Mouse (Mus musculus) T-helper 17 cell (primary cell): ENCODE measurements at regions not wholly inside any gene's neighbourhood (a gene's known extent, or its start where the extent isn't known, plus 50 kb on each side); places are given as distances from the start of the nearest gene placed in this dataset.
"Not testable (repeated sequence)": the region's sequence is repeated elsewhere in the genome, so short reads cannot be mapped to it uniquely, and the experiment has no call there.

Source experiments
- in situ Hi-C, 2 experiments: fragments of 300-600 bp; cut with MboI, MseI; formaldehyde crosslinking; loops; 1 replicate in 1 of 2; 2 replicates in 1 of 2; pipeline ENCODE4 v1.15.1; 2025; ENCODE audit warnings: high pct_unique_total_duplicates in 2 of 2

DNA sequence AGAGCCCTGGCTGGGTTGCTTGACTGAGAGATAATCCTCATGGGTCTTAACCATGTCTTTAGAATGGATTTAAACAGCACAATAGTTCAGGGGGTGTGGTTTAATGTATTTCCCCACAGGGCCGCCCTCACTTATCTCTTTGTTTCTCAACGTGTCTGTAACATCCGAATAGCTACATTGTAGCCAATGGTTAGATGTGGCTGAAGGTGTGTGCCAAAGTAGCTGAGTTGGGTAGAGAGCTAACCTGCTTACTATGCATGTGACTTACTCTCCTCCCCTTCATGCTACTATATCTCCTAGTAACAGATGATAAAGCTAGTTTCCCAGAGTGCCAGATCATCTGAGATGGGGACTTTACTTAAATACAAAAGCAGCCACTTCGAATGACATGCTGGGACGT lies 213.2 kb upstream of the Prok2 start:
- in situ Hi-C loops, result no loop called here

DNA sequence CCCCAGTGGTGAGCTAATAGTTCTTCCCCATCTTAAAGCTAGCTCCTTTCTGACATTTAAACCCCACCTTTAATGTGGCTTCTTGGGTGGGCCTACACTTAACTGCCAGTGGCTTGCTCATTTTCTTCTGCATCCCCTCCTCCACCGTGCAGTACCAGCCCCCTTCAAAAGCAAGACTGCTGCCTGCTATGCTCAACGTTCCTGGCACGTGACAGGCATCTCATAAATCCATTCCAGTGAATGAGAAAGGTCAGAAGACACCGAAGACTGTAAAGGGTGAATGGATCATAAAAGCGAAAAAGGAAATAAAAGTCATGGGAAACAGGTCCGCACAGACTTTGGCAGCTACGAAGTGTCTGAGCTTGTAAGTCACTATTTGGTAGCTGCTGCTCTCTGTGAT lies 212.8 kb upstream of the Prok2 start:
- in situ Hi-C loops, result no loop called here

DNA sequence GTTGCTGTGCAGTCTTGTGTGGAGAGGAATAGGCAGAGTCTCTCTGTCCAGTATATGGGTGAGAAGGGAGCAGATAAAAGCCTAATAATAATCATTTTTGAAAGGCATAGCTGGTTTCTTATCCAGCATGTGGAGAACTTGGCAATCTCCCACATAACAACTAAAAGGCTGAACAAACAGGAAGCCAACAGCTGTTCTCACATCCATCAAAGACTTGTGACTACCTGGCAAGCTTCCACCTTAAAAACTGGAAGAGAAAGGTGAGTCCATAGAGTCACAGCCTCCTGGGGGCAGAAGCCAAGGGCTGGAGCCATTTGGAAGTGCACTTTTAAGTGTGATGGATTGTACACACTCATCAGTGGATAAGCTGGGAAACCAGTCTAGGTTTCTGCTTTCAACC lies 210.5 kb upstream of the Prok2 start:
- in situ Hi-C loops, result no loop called here

DNA sequence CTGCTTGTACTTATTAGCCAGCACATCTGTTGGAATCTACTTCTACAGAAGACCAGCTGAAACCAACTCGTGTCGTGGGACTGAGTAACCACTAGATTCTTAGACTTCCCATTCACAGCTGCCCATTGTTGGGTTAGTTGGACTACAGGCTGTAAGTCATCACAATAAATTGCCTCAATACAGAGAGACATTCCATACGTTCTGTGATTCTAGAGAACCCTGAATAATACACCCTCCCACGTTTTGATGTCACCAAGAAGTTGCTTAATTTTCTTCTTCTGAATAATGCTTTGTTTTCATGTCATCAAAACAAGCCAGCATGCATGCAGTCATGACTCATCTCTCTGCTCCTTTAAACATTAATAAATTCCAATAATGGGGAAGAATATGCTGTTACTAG lies 209.2 kb upstream of the Prok2 start:
- in situ Hi-C loops, result no loop called here

DNA sequence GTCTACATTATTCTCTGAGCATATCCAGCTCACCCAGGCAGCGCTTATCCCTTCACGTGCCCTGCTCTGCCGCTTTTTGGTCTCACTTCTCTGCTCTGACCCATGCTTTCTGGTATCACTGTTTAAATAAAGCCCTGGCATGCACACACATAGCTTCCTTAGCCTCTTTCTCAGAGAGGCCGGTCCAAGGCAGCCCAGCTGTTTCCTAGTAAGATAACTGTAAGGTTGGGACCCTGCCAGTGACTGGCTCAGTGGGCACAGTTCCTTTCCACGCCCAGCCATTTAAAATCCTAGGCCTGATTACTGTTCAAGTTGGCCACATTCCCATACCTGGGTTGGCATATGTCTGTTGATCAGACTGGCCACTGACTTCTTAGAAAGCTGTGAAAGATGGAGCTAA lies 208.2 kb upstream of the Prok2 start:
- in situ Hi-C loops, result no loop called here

DNA sequence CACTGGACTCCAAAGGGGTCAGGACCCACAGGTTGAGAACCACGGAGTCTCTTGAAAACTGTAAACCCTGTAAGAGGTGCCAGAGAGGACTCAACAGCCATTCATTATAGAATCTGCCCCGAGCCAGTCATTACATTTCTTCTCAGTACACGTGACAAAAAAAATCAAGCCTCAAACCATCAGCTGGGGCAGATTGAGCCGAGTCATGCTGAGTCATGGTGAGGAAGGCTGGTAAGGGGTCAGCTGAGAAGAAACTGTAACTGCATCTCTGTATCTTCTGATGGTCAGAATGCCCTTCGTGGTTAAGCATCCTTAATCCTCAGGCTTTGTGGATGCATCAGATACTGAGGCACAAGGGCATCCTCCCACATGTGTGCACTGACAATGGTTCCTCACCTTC lies 207.2 kb upstream of the Prok2 start:
- in situ Hi-C loops, result no loop called here

DNA sequence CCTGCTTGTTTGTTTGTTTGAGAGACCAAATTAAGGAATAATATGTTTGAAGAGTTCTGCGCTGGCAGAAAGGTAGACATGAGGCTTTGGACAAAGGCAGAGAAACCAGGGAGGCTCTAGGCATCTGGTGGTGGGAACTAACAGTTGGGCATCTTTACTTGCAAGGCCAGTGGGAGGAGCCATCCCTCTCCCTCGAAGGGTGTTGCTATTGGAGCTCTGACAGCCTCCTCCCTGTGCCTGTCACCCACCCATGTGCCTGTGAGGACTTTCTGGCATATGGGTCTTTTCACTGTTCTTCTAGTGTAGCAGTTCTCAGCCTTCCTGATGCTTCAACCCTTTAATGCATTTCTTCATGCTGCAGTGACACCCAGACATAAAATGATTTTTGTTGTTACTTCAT lies 206.7 kb upstream of the Prok2 start:
- in situ Hi-C loops, result no loop called here

DNA sequence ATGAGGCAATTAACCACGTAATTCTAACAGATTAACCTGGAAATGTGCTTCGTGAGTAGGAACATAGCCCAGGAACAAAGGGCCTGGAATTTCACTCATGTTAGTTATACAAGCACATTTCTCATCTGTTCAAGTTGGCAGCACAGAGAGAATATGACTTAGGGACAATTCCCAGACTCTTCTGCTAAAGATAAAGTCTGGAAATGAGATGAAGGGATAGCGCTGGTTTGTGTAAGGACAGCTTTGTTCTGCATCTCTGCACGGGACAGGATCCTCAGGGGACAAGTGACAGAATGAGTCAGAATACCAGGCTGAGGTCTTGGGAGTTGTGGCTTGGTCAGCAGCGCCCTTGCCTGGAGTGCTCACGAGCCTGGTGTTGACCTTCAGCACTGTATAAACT lies 206.2 kb upstream of the Prok2 start:
- in situ Hi-C loops, result no loop called here

DNA sequence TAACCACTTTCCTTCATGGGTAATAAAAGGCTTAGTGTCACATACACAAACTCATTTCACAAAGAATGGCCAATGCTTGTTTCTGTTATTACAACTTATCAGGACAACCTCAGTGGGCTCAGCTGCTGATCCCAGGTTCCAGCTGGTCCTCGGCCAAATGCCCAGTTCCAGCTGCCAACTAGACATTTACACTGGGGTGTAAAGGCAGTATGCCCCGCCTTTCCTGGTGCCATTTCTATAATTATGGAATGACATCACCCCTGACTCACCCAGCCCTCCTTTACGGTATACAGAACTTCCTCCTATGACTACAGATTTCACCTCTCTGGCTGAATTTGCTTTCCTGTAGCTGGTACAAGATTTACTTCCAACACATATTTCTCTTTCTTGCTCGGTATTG lies 205.4 kb upstream of the Prok2 start:
- in situ Hi-C loops, result no loop called here

DNA sequence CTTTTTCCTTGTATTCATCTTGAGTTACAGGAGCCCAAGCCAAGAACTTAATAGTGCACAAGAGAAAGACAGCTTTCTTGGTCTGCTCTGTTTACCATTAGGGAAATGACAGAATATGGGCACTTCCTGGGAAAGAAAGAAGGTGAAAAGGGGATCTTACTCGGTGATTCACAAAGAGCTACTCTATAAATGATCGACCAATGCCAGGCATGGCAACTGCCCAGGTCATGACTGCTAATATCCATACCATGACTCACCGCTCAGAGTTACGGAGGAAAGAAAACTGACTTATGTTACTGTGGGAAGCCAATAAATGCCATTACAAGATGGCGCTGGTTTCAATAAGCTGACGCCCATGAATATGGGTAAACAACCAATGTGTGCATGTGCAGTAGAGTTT lies 204.1 kb upstream of the Prok2 start:
- in situ Hi-C loops, result no loop called here

DNA sequence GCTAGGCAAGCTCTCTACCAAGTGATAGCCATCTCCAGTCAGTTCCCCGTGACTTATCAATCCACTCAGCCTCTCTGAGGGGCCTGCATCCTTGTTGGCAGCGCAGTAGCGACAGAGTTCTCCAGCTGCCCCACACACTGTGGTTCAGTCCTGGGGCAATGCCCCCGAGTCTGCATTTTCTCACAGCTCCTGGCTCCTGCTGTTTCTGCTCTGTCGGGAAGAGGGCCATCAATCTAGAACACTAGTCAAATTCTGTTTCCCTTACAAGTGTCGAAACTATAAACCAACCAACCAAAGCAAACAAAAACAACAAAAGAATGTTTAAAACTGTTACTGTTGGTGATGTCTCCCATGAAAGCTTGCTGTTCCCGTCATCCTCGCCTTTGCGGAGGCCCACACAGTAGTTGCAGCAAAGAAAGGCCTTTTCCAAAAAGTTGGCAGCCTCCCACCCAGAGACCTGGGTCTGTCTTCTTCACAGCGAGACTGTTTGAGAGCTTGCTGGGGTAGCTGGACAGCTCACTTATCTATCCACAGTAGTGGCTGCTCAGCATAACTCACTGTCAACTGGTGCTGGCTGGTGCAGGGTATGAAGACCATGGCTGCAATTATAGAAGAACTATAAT lies 201.9 kb upstream of the Prok2 start:
- in situ Hi-C loops, result no loop called here

DNA sequence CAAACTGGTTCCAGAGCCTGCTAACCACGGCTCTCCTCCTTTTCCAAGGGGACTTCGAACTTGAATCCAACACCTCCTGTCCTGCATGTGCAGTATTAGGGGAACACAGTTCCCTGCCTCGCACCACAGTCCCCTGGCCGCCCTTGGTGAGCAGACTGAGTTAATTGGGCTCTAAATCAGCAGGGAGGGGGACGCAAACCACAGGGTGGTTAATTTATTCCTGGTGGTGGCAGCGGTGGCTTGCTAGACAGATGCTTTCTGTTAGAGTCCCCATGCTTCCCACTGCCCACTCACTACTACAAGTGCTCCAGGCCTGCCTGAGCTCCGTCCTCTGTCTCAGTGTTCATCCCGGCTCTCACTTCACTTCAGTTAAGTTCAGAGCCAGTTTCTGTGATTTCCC lies 198.0 kb upstream of the Prok2 start:
- in situ Hi-C loops, result no loop called here

DNA sequence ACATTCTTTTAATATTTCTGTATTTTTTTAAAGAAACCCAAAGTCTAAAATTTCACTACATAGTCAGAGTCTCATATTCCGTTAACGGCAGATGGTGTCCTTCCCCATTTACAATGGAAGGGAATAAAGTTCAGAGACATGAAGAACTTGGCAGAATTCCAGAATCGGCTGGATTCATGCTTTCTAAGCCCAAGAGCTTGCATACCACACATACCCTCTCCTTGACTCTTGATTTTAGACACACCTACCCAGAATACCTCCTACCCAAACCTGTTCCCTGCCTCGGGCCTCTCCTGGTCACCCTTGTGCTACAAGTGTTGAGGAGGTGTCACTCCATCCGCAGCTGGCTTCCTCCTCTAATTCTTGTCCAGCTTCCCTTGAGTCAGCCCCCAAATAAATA lies 195.8 kb upstream of the Prok2 start:
- in situ Hi-C loops, result no loop called here

DNA sequence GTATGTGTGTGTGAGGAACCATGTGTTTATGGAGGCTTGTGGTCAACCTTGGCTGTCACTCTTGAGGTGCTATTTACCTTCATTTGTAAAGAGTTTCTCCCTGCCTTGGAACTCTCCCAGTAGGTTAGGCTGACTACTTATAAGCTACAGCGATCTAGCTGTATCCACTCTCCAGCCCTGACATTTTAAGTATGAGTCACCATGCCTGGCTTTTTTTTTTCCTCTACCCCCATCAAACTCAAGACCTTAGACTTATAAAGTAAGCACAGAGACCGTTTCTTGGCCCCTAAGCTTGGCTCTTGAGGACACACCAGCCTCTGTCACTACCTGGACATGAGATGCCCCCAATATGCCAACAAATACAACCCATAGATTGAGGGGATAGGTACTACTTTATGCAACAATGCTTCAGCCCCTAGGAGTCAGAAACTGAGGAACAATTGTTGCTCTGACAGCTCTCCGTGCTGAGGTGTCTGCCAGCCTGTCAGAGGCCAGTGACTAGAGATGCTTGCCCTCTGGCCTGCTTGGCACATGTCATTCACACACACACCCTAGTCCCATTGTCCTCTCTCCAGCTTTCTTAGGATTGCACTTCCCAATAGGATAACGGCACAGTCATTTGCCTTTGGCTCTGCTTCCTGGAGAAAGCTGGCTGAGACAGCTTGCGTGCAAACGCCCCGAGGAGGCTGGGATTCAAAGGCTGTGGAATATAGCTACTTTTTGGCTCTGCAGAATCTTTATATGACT lies 193.8 kb upstream of the Prok2 start:
- in situ Hi-C loops, result no loop called here

DNA sequence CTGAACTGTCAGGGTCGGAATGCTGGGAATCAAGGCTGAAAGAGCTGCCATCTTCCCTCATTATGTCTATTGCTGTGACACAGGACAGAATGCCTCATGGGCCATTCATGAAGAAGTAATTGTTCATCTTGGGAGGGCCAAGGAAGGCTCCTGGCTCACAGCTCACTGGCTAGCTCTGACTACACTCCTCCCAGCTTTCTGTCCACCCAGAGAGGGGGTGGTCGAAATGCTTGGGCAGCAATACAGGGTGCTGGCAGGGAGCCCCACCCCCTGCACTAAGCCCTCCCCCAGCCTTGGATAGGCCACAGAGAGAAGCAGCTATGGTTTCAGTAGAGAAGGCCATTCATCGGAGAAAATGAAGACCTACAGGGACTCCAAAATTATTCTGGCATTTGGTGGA lies 192.2 kb upstream of the Prok2 start:
- in situ Hi-C loops, result no loop called here

DNA sequence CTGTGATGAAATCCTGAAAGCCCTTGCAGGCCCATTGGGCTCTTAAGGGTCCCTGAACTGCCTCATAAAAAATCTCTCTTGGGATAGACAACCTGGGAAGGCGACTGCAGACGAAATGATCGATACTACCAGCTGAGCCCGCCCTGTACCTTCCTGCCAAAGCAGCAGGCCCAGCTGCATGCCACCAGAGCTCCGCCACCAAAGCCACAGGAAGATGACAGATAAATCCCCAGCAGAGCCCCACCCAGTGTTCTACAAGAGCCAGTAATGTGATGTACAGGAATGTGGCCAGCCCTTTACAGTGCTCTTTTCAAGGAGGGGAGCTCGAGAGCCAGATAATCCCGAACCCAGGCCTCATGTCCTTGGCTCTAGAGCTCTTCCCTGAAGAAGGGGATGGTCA lies 183.7 kb upstream of the Prok2 start:
- in situ Hi-C loops, result loop anchor here in 1 of 2 experiments (5.0 kb wide), 1 partner anchor 432 kb away; no protein-coding TSS in a partner anchor

DNA sequence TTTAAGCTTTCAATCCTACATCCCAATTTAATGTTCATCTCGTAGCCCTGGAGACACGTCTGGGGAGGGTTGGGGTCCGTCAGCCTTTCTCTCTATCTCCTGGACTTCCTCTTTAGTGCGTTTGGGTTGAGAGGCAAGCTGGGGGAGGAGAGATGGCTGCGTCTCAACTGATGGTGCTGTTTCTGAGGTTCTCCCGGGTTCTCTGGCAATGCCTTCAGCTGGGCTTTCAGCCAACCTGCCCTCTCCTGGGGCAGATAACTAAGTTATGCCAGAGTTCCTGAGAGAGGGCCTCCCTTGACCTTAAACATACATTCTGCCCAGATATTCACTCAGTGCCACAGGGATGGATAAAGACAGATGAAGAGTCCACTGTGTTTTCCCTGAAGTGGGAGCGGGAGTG lies 183.3 kb upstream of the Prok2 start:
- in situ Hi-C loops, result no loop called here

DNA sequence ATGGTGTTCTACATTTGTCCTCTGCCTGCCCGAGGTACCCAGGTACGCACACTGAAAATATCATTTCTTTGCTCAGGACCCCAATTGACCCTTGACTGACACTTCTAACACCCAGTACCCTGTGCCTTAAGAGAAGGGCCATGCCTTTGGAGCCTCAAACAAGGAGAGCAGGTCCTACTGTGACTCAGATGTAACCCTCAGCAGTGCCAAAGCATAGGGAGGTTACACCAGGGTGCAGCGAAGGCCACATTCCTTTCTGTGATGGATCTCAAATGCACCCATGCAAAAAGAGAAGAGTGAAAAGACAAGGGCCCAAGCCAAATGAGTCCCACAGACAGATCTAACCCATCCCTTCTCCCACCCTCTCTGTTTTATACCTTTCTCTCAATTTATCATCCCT lies 181.9 kb upstream of the Prok2 start:
- in situ Hi-C loops, result no loop called here

DNA sequence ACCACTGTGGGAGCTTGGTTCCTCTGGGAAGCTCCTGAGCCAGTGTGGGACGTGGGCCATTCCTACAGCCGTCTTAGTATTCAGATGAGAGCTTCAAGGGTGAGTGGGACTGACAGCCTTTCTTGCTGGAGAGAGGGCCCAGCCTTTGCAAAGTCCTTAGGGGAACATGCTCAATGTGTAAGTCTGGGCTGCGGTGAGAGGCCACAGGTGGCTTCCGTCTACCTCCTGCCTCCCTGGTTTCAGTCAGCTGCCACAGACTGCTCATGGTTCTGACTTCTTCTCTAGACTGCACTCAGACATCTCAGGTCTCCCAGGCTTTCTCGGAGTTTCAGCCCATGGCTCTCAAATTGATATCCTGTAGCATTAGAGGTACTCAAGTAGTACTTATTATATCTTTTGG lies 179.0 kb upstream of the Prok2 start:
- in situ Hi-C loops, result no loop called here

DNA sequence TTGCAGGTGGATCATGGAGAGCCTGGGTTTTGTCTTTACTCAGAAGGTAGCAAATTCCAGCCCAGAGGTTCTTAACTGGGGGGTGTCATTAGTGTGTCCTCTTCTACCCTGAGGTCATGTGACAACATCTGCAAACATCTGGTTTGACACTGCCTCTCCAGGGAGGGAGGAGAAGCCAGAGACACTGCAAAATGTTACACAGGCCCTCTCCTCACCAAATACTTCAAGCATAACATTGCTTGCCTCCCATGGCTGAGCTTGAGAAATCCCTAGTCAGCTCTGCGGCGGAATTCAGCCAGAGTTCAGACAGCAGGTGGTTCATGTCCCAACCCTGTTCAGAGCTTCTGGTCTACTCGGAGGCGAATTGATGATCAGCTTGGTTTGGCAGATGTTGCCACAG lies 178.4 kb upstream of the Prok2 start:
- in situ Hi-C loops, result no loop called here

DNA sequence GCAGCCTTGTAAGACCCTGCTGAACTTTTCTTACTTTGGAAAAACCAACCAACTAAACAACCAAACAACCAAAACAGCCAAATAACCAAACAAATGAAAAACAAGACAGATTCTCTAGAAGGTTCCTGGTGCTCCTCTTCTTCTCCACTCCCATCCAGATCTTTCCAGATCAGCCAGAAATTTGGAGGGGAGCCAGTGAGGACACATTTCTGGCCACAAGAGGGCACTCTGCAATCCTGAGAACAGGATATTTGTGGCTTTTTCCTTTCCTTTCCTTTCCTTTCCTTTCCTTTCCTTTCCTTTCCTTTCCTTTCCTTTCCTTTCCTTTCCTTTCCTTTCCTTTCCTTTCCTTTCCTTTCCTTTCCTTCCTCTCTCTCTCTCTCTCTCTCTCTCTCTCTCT lies 177.9 kb upstream of the Prok2 start:
- in situ Hi-C loops, result not testable (repeated sequence)

DNA sequence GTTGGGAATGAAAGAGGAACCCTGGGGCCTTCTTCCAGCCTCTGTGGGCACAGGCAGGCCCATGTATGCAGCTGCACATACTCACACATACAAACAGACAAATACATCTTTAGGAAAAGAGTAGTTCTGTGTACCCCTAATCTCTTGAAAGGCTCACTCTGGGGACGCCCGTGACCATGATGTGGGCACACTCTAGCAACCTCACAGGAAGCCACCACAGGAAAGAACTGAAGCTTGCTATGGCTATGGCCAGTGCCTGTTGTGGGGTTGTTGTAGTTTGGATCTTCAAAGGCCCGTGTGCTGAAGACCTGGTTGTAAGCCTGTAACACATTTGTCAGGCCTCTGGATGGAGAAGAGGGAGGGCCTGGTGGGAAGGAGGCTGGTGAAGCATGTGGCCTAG lies 175.4 kb upstream of the Prok2 start:
- in situ Hi-C loops, result no loop called here

DNA sequence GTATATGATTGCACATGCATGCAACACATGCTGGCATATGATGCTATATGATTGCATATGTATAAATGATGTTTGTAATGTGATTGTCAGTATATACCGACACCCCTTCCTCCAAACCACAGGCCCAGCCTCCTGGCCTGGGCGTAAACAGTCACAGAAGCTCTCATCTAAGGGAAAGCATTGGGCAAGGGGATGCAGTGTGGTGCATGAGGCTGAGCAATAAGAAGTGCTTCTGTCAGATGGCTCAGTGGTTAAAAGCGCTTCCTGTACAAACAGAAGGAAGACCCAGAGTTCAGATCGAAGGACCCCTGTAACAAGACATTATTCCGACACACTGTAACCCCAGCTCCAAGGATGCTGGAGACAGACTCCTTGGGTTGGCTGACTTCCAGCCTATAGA lies 175.0 kb upstream of the Prok2 start:
- in situ Hi-C loops, result no loop called here

DNA sequence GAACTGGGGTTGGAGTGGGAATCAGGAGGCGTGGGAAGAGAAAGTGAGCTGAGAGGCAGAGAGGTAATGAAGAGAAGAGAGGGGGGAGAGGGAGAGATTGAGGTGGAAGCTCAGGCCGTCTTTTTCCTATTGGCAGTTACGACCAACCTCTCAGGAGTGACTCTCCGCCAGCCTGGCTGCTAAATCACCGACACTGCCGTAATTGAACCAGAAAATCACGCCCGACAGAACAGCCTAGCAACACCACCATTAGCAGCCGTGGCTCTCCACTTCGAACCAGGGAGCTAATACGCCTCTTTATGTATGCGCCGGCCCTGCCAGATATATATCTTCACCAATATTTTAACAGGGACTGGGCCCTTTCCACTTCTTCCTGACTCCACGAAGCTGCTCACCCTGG lies 173.5 kb upstream of the Prok2 start:
- in situ Hi-C loops, result no loop called here
